Mouse (Mus musculus): ENCODE results near the gene Pspc1.

Gene Pspc1

DNA sequence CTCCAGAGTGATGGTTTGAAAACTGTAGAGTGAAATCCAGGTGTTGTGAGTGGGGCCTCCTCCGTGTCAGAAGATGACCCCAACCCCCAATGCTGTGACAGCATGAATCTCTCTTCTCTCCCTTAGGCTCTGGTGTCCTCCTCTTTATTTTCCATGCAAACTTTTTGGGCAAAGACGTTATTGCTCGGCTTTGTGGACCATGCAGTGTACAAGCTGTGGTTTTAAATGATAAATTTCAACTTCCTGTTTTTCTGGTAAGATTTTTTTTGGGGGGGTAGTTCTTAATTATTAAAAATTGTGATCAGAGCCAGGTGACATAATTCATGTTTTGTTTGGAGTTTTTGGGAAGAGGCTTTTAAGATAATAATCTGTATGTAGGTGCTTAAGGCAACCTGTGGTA, 82.6 kb downstream of the Pspc1 start:
- no peak for DNase-seq

- DNase-seq: no peak
These were observed 88.3 kb downstream of the Pspc1 start for GRCm38 (mm10) chr14:56689766-56690165.

DNA sequence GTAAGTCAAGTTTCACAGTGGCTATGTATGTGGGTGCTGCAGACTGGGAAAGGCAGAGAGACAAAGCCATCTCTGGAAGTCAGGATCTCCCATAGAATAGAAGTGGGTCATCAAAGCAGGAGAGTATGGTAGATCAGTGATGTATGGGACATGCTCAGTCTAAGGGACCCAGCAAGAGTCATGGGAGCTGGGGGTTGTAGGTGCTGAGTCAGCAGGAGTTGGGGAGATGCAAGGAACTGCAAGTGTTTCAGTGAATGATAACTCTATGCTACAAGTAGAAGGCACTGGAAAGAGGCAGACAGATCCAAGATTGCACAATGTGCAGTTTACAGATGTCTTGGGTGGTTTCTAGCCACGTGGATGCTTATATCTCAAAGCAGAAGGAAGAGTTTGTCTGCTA, 89.0 kb downstream of the Pspc1 start:
- no peak for DNase-seq

- peak in 1 of 2 experiments; percentile 22 for DNase-seq
These were observed 92.7 kb downstream of the Pspc1 start for GRCm38 (mm10) chr14:56685426-56685825.
